Mouse (Mus musculus) intestine, postnatal 0 days (tissue): ENCODE results near the gene Spats1. TPM values are rescaled to one million over a fixed set of nuclear protein-coding genes. Genes with fewer than 3 reads are reported as not detected.

Experiments used
- ATAC-seq: fragments of 200-750 bp; cut with Nextera tagmentation; 2 replicates; pipeline ENCODE4 v1.8.0; 2017; ENCODE audit warnings: mild to moderate bottlenecking, moderate TSS enrichment, moderate library complexity
- H3K27ac ChIP-seq: fragments of 300-500 bp; sonication (generic); 2 replicates; pipeline ENCODE4 v1.5.1; 2014; ENCODE audit warnings: mild to moderate bottlenecking, low read depth, low read length, moderate library complexity
- H3K27me3 ChIP-seq: fragments of 300-500 bp; sonication (generic); replicated peaks from 2 replicates; pipeline ENCODE4 v1.6.1; 2014; ENCODE audit warnings: low read length, mixed read lengths; ENCODE audit not compliant: control insufficient read depth, insufficient read depth
- H3K36me3 ChIP-seq: fragments of 300-500 bp; sonication (generic); 2 replicates; pipeline ENCODE4 v1.6.1; 2014; ENCODE audit warnings: mild to moderate bottlenecking, moderate library complexity; ENCODE audit not compliant: control insufficient read depth, insufficient read depth
- H3K4me1 ChIP-seq: fragments of 300-500 bp; sonication (generic); replicated peaks from 2 replicates; pipeline ENCODE4 v1.6.1; 2014; ENCODE audit warnings: antibody characterized with exemption, low read length, mixed read lengths; ENCODE audit not compliant: control insufficient read depth, insufficient read depth
- H3K4me2 ChIP-seq: fragments of 300-500 bp; sonication (generic); replicated peaks from 2 replicates; pipeline ENCODE4 v1.6.1; 2014; ENCODE audit warnings: low read depth, mild to moderate bottlenecking, moderate library complexity
- H3K4me3 ChIP-seq: fragments of 300-500 bp; sonication (generic); 2 replicates; pipeline ENCODE4 v1.5.1; 2014; ENCODE audit warnings: low read depth, low read length
- H3K9ac ChIP-seq: fragments of 300-500 bp; sonication (generic); 2 replicates; pipeline ENCODE4 v1.6.1; 2014; ENCODE audit warnings: mild to moderate bottlenecking, low read depth, low read length
- H3K9me3 ChIP-seq: fragments of 300-500 bp; sonication (generic); 2 replicates; pipeline ENCODE4 v1.6.1; 2016; ENCODE audit warnings: mixed run types; ENCODE audit not compliant: control insufficient read depth
- CTCF ChIP-seq: sonication (generic); IDR thresholded peaks from 2 replicates; pipeline ENCODE4 v1.5.1; 2016; ENCODE audit warnings: low read depth, mild to moderate bottlenecking, control low read depth, antibody characterized with exemption, moderate library complexity
- WGBS: fragments of 180-500 bp; shearing (Covaris S2); extraction: QIAGEN DNeasy Blood & Tissue Kit; methylation state at CpG from one replicate; pipeline ENCODE4 v1.1.7; 2014; 5-methylcytosine and 5-hydroxymethylcytosine counted together
- polyA plus RNA-seq: library from polyadenylated mRNA; unstranded; fragments of >200 nt; fragmentation: Nextera tagmentation; extraction: Ambion mirVana; gene quantifications from 2 replicates; pipeline ENCODE4 v1.2.1, GENCODE M21; 2015

The Spats1 gene
- polyA plus RNA-seq, result 0.22 and 0.25 TPM in 2 replicates

- Histone ChIP-seq H3K27ac (no peak within 1 kb of the TSS), H3K9me3 (no peaks in the 10 kb centered on the region), H3K4me2 (peak within 1 kb of the TSS; percentile 57), H3K9ac (no peak within 1 kb of the TSS), H3K4me1 (no peaks in the 10 kb centered on the region), H3K36me3 (no peaks in the 10 kb centered on the region), H3K4me3 (peak within 1 kb of the TSS; percentile 35), H3K27me3 (peaks cover 16% of the 10 kb centered on the region)
- WGBS, result 6% methylated on average over 30 of the region's 30 CpGs
- TF ChIP-seq CTCF, result no peak
- ATAC-seq, result peak; percentile 47; the same call in 1 of the 2 replicates
Measured at GRCm38 (mm10) chr17:45474669-45475465, at the start of gene Spats1. Spats1 (minus strand) TSS chr17:45475415.

DNA sequence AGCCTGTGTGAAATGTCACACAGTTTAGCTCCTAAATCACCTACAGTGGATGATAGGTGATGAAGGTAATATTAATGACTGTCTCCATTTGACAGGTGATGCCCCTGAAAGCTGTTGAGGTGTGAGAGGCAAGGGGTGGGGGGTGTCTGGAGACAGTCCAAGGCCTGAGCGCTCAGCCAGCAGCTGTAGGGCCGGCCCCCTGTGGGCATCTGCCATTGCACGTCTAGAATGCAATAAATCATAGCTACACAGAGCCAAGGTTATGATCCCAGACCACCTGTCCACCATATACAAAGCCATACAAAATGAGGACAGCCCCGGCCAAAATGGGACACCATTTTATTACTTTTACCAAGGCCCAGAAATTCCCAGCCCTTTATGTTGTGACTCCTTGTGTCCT, 49.7 kb upstream of the Spats1 start:
- no peak overlapping the region for H3K27ac ChIP-seq
- H3K4me2 ChIP-seq, result no peak overlapping the region
- no peaks in the 10 kb centered on the region; the same call in 1 of the 2 replicates for H3K36me3 ChIP-seq
- no peaks in the 10 kb centered on the region for H3K4me1 ChIP-seq
- no peak overlapping the region for H3K4me3 ChIP-seq
- no peak for ATAC-seq
- no peak for TF ChIP-seq CTCF
- H3K9me3 ChIP-seq, result no peaks in the 10 kb centered on the region
- WGBS, result 61% methylated on average over 4 of the region's 4 CpGs
- no peak overlapping the region for H3K9ac ChIP-seq
- H3K27me3 ChIP-seq, result peaks cover 19% of the 10 kb centered on the region

DNA sequence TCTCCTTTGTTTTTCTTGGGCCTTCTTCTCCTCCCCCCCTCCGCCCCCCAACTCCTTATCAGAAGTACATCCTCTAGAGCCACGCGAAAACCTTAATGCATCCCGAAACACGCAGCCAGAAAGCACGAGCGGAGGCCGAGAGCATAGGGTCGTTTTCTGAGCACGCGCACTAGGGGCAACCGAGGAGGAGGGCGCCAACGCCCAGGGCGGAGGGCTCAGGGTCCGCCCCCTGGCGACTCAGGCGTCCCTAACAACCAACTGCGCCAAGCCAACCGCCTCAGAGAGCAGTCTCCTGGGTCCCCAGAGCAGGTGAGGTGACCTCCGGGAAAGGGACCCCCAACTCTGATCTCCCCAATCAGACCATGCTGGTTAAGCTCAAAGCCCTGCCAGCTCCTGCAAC, 48.0 kb upstream of the Spats1 start, which contains the start of gene Tcte1:
TSS of gene Tcte1 (plus strand) at position 172 of the 400 bp plus-strand sequence.
- ATAC-seq, result no peak
- Histone ChIP-seq H3K9ac (no peak within 1 kb of the TSS), H3K4me2 (peak within 1 kb of the TSS; percentile 55), H3K27ac (no peak within 1 kb of the TSS), H3K36me3 (peaks cover 6% of the 10 kb centered on the region; the same call in 1 of the 2 replicates), H3K4me1 (no peaks in the 10 kb centered on the region), H3K9me3 (no peaks in the 10 kb centered on the region), H3K4me3 (peak within 1 kb of the TSS; percentile 14), H3K27me3 (peaks cover 9% of the 10 kb centered on the region; the same call in 1 of the 2 replicates)
- WGBS, result under 1% methylated on average over 20 of the region's 21 CpGs
- no peak for TF ChIP-seq CTCF

- no peak overlapping the region for H3K4me3 ChIP-seq
- no peak overlapping the region for H3K9ac ChIP-seq
- WGBS, result 83% methylated on average over 11 of the region's 11 CpGs
- H3K36me3 ChIP-seq, result peaks cover 16% of the 10 kb centered on the region; the same call in 1 of the 2 replicates
- TF ChIP-seq CTCF, result no peak
- H3K4me2 ChIP-seq, result no peak overlapping the region
- no peak for ATAC-seq
- H3K9me3 ChIP-seq, result no peaks in the 10 kb centered on the region
- H3K4me1 ChIP-seq, result no peaks in the 10 kb centered on the region
- peaks cover 9% of the 10 kb centered on the region; the same call in 1 of the 2 replicates for H3K27me3 ChIP-seq
- no peak overlapping the region for H3K27ac ChIP-seq
Measured at GRCm38 (mm10) chr17:45520136-45520535, 44.9 kb upstream of the Spats1 start.

GRCm38 (mm10) chr17:45518766-45519475, 43.7 kb upstream of the Spats1 start:
- Histone ChIP-seq H3K27me3 (peaks cover 3% of the 10 kb centered on the region; the same call in 1 of the 2 replicates), H3K27ac (no peak overlapping the region), H3K9ac (no peak overlapping the region), H3K9me3 (no peaks in the 10 kb centered on the region), H3K4me3 (no peak overlapping the region), H3K36me3 (peaks cover 16% of the 10 kb centered on the region; the same call in 1 of the 2 replicates), H3K4me2 (no peak overlapping the region), H3K4me1 (no peaks in the 10 kb centered on the region)
- no peak for ATAC-seq
- 80% methylated on average over 12 of the region's 12 CpGs for WGBS
- no peak for TF ChIP-seq CTCF
